Mouse (Mus musculus): Measurements from ENCODE around the gene Utf1.

GRCm38 (mm10) chr7:139975471-139975870 is 31.9 kb downstream of the Utf1 start:
- TF ChIP-seq CTCF (IDR thresholded peaks at IDR 0.05; ENCODE audit: extremely low read depth, insufficient read depth, insufficient read length, insufficient replicate concordance), result no peak
- no peak for TF ChIP-seq POLR2A (IDR thresholded peaks at IDR 0.05; ENCODE audit: low read depth, low read length)
